12 mouse cellular contexts compared by ENCODE assay signal in genomic region chr1:181332597-181332996, GRCm38 (mm10). TPM values are rescaled to one million over a fixed set of nuclear protein-coding genes. Genes with fewer than 3 reads are reported as not detected.
DNase-seq lines count a peak whose midpoint lies in the region; ATAC-seq and TF ChIP-seq lines count a peak whose summit lies in the region.
"Had no signal": no experiment of that assay in that cellular context is flagged by ENCODE, and none has a peak within 500 bp of the region (broad histone marks: within the 10 kb centered on the region; RNA-seq: fewer than 3 reads in every experiment).

No protein-coding gene starts in this region.

- peaks cover 35% of the 10 kb centered on the region for H3K4me1 ChIP-seq in thymus, adult 2 months (replicated peaks; ENCODE audit: control insufficient read depth, insufficient read depth, low read length)
- H3K4me1 ChIP-seq in liver, postnatal 0 days (ENCODE audit: insufficient read depth) = peaks cover 28% of the 10 kb centered on the region
- no peaks in the 10 kb centered on the region for H3K4me1 ChIP-seq in forebrain, embryonic 15.5 days
- H3K4me1 ChIP-seq: embryonic facial prominence, embryonic 12.5 days had no signal

- H3K27ac ChIP-seq in thymus, adult 2 months (ENCODE audit: control insufficient read depth, insufficient read depth, low read length) = peak overlapping the region; percentile 39
- peak overlapping the region; percentile 7; the same call in 1 of the 2 replicates for H3K27ac ChIP-seq in liver, postnatal 0 days (ENCODE audit: low read depth)
- H3K27ac ChIP-seq in forebrain, embryonic 15.5 days (replicated peaks) = no peak overlapping the region
- H3K27ac ChIP-seq: embryonic facial prominence, embryonic 12.5 days; macrophage had no signal

- DNase-seq in CD4-positive, CD25-positive, alpha-beta regulatory T cell, adult 2 months (ENCODE audit: low read depth, low spot score) = peak; percentile 6
- DNase-seq in thymus, adult 2 months = peak; percentile 13
- DNase-seq in thymus, postnatal 36 days = no peak
- DNase-seq in liver, postnatal 0 days = no peak
- no peak for DNase-seq in spleen, adult 12 weeks (ENCODE audit: low spot score)
- no peak for DNase-seq in cerebellum, adult 8-10 months
- DNase-seq: B cell, adult 2 months had no signal

- no peak overlapping the region for H3K4me2 ChIP-seq in liver, postnatal 0 days (ENCODE audit: low read depth, low read length)
- H3K4me2 ChIP-seq in forebrain, embryonic 15.5 days (replicated peaks) = no peak overlapping the region
- H3K4me2 ChIP-seq: embryonic facial prominence, embryonic 12.5 days had no signal

- peaks cover 3% of the 10 kb centered on the region; the same call in 1 of the 2 replicates for H3K9me3 ChIP-seq in liver, postnatal 0 days (ENCODE audit: low read length)
- no peaks in the 10 kb centered on the region for H3K9me3 ChIP-seq in forebrain, embryonic 15.5 days
- H3K9me3 ChIP-seq: embryonic facial prominence, embryonic 12.5 days had no signal

- no peak for TF ChIP-seq CTCF in thymus, adult 2 months (IDR thresholded peaks at IDR 0.05; ENCODE audit: borderline replicate concordance, control insufficient read depth, extremely low read depth, insufficient read depth, low read length, poor library complexity)
- TF ChIP-seq CTCF in liver, postnatal 0 days (IDR thresholded peaks at IDR 0.05; ENCODE audit: low read depth) = no peak

- no peak for TF ChIP-seq EP300 in liver, postnatal 0 days (IDR thresholded peaks at IDR 0.05; ENCODE audit: low read depth)

- H3K36me3 ChIP-seq in thymus, adult 2 months (ENCODE audit: control insufficient read depth, insufficient read depth, low read length) = no peaks in the 10 kb centered on the region
- no peaks in the 10 kb centered on the region for H3K36me3 ChIP-seq in liver, postnatal 0 days (replicated peaks; ENCODE audit: insufficient read depth, low read length)
- no peaks in the 10 kb centered on the region for H3K36me3 ChIP-seq in forebrain, embryonic 15.5 days
- H3K36me3 ChIP-seq: embryonic facial prominence, embryonic 12.5 days had no signal

- H3K9ac ChIP-seq in liver, postnatal 0 days (replicated peaks) = no peak overlapping the region
- no peak overlapping the region for H3K9ac ChIP-seq in forebrain, embryonic 15.5 days (replicated peaks)
- H3K9ac ChIP-seq: embryonic facial prominence, embryonic 12.5 days had no signal

- WGBS in thymus, adult 2 months = 21% methylated on average over 2 of the region's 2 CpGs
- WGBS in liver, postnatal 0 days (ENCODE audit: insufficient replicate concordance) = 24% methylated on average over 2 of the region's 2 CpGs
- WGBS in forebrain, embryonic 15.5 days = 34% methylated on average over 2 of the region's 2 CpGs

- ATAC-seq in CD4-positive, CD25-positive, alpha-beta regulatory T cell, adult 4 months = no peak
- ATAC-seq in liver, postnatal 0 days = no peak
- no peak for ATAC-seq in forebrain, embryonic 15.5 days (replicated peaks)
- ATAC-seq: hindbrain, embryonic 16.5 days had no signal

- no peak for TF ChIP-seq POLR2A in thymus, adult 2 months (IDR thresholded peaks at IDR 0.05; ENCODE audit: control insufficient read depth, extremely low read depth, insufficient read depth, low read length, poor library complexity)

- no peak overlapping the region for H3K4me3 ChIP-seq in thymus, adult 2 months (ENCODE audit: control insufficient read depth, insufficient read depth, low read length)
- H3K4me3 ChIP-seq in liver, postnatal 0 days (ENCODE audit: low read depth, low read length) = no peak overlapping the region
- no peak overlapping the region for H3K4me3 ChIP-seq in forebrain, embryonic 15.5 days
- H3K4me3 ChIP-seq: embryonic facial prominence, embryonic 12.5 days had no signal

- H3K27me3 ChIP-seq in thymus, adult 2 months (ENCODE audit: control insufficient read depth, insufficient read depth, low read length) = no peaks in the 10 kb centered on the region
- H3K27me3 ChIP-seq in liver, postnatal 0 days (ENCODE audit: insufficient read depth, low read length) = no peaks in the 10 kb centered on the region
- H3K27me3 ChIP-seq in forebrain, embryonic 15.5 days = no peaks in the 10 kb centered on the region
- H3K27me3 ChIP-seq: embryonic facial prominence, embryonic 12.5 days had no signal

RNA-seq across cellular contexts. Expression of gene Cnih3, which starts 19.8 kb away (rescaled TPM):
- polyA plus RNA-seq in CD4-positive, CD25-positive, alpha-beta regulatory T cell, adult 4 months (2017; shearing (Covaris generic)) = not detected
- not detected in 2 replicates for polyA plus RNA-seq in thymus, adult 2 months (2012; rRNA removed)
- not detected in 2 replicates for polyA plus RNA-seq in liver, postnatal 0 days (2015; fragmentation: Nextera tagmentation; extraction: Ambion mirVana)
- 39.4 and 42.7 TPM in 2 replicates for polyA plus RNA-seq in forebrain, embryonic 15.5 days (2015; fragmentation: Nextera tagmentation; extraction: Ambion mirVana)
- polyA plus RNA-seq: macrophage had no signal

Comparison
In these comparisons a context has a peak if more than half of its experiments do, and no peak if none do; other contexts are left out.
1. DNase-seq: peak in CD4-positive, CD25-positive, alpha-beta regulatory T cell, adult 2 months (single experiment) and thymus, adult 2 months (single experiment); none in thymus, postnatal 36 days (0 of 2), liver, postnatal 0 days (single experiment), spleen, adult 12 weeks (single experiment) and cerebellum, adult 8-10 months (single experiment).
2. RNA of gene Cnih3, which starts 19.8 kb away (polyA plus RNA-seq): 39.4 to 42.7 TPM in forebrain, embryonic 15.5 days; not detected in liver, postnatal 0 days, not detected in CD4-positive, CD25-positive, alpha-beta regulatory T cell, adult 4 months and not detected in thymus, adult 2 months; every median in the first group is over 10 times any median in the second.